Mouse (Mus musculus) liver, embryonic 11.5 days (tissue): ENCODE measurements at regions not wholly inside any gene's neighbourhood (a gene's known extent, or its start where the extent isn't known, plus 50 kb on each side); places are given as distances from the start of the nearest gene placed in this dataset.

Experiments
- ATAC-seq: fragments of 200-750 bp; cut with Nextera tagmentation; replicated peaks from 2 replicates; pipeline ENCODE4 v1.8.0; 2017; ENCODE audit warnings: moderate number of reproducible peaks, mild to moderate bottlenecking, moderate TSS enrichment, moderate library complexity; ENCODE audit not compliant: low FRiP score
- DNase-seq: peaks from one replicate; pipeline ENCODE4 v3.0.0-alpha.2; 2017; ENCODE audit warnings: low spot score
- H3K27ac ChIP-seq: fragments of 300-500 bp; sonication (generic); 2 replicates; pipeline ENCODE4 v1.5.1; 2014; ENCODE audit warnings: mild to moderate bottlenecking, low read depth, low read length, control low read depth
- H3K27me3 ChIP-seq: fragments of 300-500 bp; sonication (generic); replicated peaks from 2 replicates; pipeline ENCODE4 v1.6.1; 2014; ENCODE audit warnings: low read length, mixed read lengths; ENCODE audit not compliant: control insufficient read depth, insufficient read depth
- H3K36me3 ChIP-seq: fragments of 300-500 bp; sonication (generic); 2 replicates; pipeline ENCODE4 v1.6.1; 2014; ENCODE audit warnings: mild to moderate bottlenecking, low read length, moderate library complexity, mixed read lengths; ENCODE audit not compliant: control insufficient read depth, insufficient read depth
- H3K4me1 ChIP-seq: fragments of 300-500 bp; sonication (generic); replicated peaks from 2 replicates; pipeline ENCODE4 v1.6.1; 2014; ENCODE audit warnings: low read length, mixed read lengths; ENCODE audit not compliant: control insufficient read depth, insufficient read depth
- H3K4me2 ChIP-seq: fragments of 300-500 bp; sonication (generic); 2 replicates; pipeline ENCODE4 v1.6.1; 2014; ENCODE audit warnings: mild to moderate bottlenecking, control low read depth, moderate library complexity
- H3K4me3 ChIP-seq: fragments of 300-500 bp; sonication (generic); 2 replicates; pipeline ENCODE4 v1.5.1; 2014; ENCODE audit warnings: low read depth, low read length, control low read depth
- H3K9ac ChIP-seq: fragments of 300-500 bp; sonication (generic); 2 replicates; pipeline ENCODE4 v1.6.1; 2014; ENCODE audit warnings: low read depth, low read length, control low read depth
- H3K9me3 ChIP-seq: fragments of 300-500 bp; sonication (generic); 2 replicates; pipeline ENCODE4 v1.6.1; 2016; ENCODE audit warnings: low read length, inconsistent platforms, mixed read lengths; ENCODE audit not compliant: control insufficient read depth
- WGBS: fragments of 180-500 bp; shearing (Covaris S2); extraction: QIAGEN DNeasy Blood & Tissue Kit; methylation state at CpG from one replicate; pipeline ENCODE4 v1.1.7; 2014; 5-methylcytosine and 5-hydroxymethylcytosine counted together

GRCm38 (mm10) chr8:112332021-112332420 lies 237.8 kb upstream of the Cntnap4 start:
- H3K4me3 ChIP-seq = no peak overlapping the region
- no peak for ATAC-seq
- no peaks in the 10 kb centered on the region for H3K9me3 ChIP-seq
- H3K4me1 ChIP-seq = no peaks in the 10 kb centered on the region
- no peak overlapping the region for H3K4me2 ChIP-seq
- WGBS = 66% methylated on average over 10 of the region's 10 CpGs
- no peaks in the 10 kb centered on the region for H3K27me3 ChIP-seq
- no peak for DNase-seq
- H3K36me3 ChIP-seq = no peaks in the 10 kb centered on the region
- H3K27ac ChIP-seq = no peak overlapping the region
- no peak overlapping the region for H3K9ac ChIP-seq

- Histone ChIP-seq H3K4me2 (no peak overlapping the region), H3K4me3 (no peak overlapping the region), H3K9ac (no peak overlapping the region), H3K27me3 (no peaks in the 10 kb centered on the region), H3K36me3 (no peaks in the 10 kb centered on the region), H3K9me3 (no peaks in the 10 kb centered on the region), H3K4me1 (no peaks in the 10 kb centered on the region), H3K27ac (no peak overlapping the region)
- ATAC-seq (no peak), DNase-seq (no peak)
- 59% methylated on average over 3 of the region's 3 CpGs for WGBS
Observed at GRCm38 (mm10) chr8:112309816-112310215, 260.0 kb upstream of the Cntnap4 start.

GRCm38 (mm10) chr8:112308354-112308753 lies 261.5 kb upstream of the Cntnap4 start:
- Histone ChIP-seq H3K4me2 (no peak overlapping the region), H3K36me3 (no peaks in the 10 kb centered on the region), H3K27ac (no peak overlapping the region), H3K27me3 (no peaks in the 10 kb centered on the region), H3K4me3 (no peak overlapping the region), H3K9ac (no peak overlapping the region), H3K9me3 (no peaks in the 10 kb centered on the region), H3K4me1 (no peaks in the 10 kb centered on the region)
- ATAC-seq (no peak), DNase-seq (no peak)
- WGBS = 86% methylated on average over 6 of the region's 6 CpGs

DNA sequence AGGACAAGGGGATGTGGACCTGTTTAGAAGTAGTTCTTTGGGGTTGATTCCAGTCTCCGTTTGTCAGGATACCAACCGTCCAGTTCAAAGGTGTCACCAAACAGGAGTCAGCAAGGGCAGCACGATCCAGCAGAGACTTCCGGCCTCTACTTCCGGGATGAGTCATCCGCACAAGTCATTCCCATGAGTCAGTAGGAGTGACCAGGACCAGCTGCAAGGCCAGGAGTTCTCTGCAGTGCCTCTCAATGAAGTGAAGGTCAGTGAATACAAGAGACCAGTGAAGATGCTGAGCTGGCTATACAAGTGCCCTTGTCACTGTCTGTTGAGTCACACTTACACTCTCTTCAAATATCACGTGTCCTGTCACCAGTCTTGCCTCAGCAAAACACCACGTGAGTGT lies 272.8 kb upstream of the Cntnap4 start:
- Histone ChIP-seq H3K27me3 (no peaks in the 10 kb centered on the region), H3K4me1 (no peaks in the 10 kb centered on the region), H3K27ac (no peak overlapping the region), H3K4me2 (no peak overlapping the region), H3K4me3 (no peak overlapping the region), H3K9ac (no peak overlapping the region), H3K9me3 (no peaks in the 10 kb centered on the region; the same call in 1 of the 2 replicates), H3K36me3 (no peaks in the 10 kb centered on the region)
- 71% methylated on average over 8 of the region's 8 CpGs for WGBS
- DNase-seq (no peak), ATAC-seq (no peak)

DNA sequence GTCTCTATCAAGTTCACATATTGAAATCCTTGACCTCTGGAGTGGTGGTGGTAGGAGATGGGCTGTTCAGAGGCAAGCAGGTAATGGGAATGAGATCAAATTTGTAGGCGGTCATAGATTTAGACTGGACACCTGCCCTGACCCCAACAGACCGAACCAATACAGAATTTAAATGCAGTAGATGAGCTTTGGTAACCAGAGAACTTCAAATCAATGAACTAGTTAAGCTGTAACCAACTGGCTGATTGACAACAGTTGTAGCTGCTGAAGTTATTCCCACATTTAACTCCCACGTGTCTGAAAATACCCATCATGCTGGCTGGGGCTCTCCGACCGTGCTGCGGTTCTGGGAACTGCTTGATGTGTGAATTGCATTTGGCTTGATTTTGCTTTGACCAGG lies 268.5 kb upstream of the Gm6793 start:
- ATAC-seq = no peak
- no peak overlapping the region for H3K4me2 ChIP-seq
- WGBS = 88% methylated on average over 6 of the region's 6 CpGs

DNA sequence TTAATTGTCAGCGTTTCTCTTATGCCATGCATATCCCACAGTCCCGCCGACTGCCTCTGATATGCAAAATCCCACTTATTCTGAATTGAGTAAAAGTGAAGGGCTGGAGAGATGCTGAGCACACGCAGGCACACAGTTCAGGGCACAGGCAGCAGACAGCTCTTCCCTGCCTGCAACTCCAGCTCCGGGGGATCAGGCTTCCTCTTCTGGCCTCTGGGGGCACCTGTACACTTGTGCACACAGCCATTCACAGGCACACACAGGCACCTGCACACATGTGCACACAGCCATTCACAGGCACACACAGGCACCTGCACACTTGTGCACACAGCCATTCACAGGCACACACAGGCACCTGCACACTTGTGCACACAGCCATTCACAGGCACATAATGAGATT lies 254.8 kb upstream of the Gm6793 start:
- Histone ChIP-seq H3K9me3 (no peaks in the 10 kb centered on the region), H3K27me3 (no peaks in the 10 kb centered on the region), H3K36me3 (no peaks in the 10 kb centered on the region), H3K4me2 (no peak overlapping the region), H3K4me3 (no peak overlapping the region), H3K27ac (no peak overlapping the region), H3K4me1 (no peaks in the 10 kb centered on the region), H3K9ac (no peak overlapping the region)
- ATAC-seq = no peak
- no peak for DNase-seq
- WGBS = 67% methylated on average over 5 of the region's 5 CpGs

More for the DNA sequence above, 268.5 kb upstream of the Gm6793 start:
- H3K4me1 ChIP-seq = no peaks in the 10 kb centered on the region
- H3K36me3 ChIP-seq = no peaks in the 10 kb centered on the region
- no peak for DNase-seq
- no peak overlapping the region for H3K9ac ChIP-seq
- no peak overlapping the region for H3K4me3 ChIP-seq
- H3K9me3 ChIP-seq = no peaks in the 10 kb centered on the region
- no peaks in the 10 kb centered on the region for H3K27me3 ChIP-seq
- H3K27ac ChIP-seq = no peak overlapping the region

GRCm38 (mm10) chr8:112269214-112269566 lies 254.4 kb upstream of the Gm6793 start:
- no peaks in the 10 kb centered on the region for H3K4me1 ChIP-seq
- DNase-seq (no peak), ATAC-seq (no peak)
- H3K27ac ChIP-seq = no peak overlapping the region
- no peaks in the 10 kb centered on the region for H3K36me3 ChIP-seq
- no peak overlapping the region for H3K4me3 ChIP-seq
- H3K4me2 ChIP-seq = no peak overlapping the region
- no peaks in the 10 kb centered on the region for H3K27me3 ChIP-seq
- 72% methylated on average over 8 of the region's 8 CpGs for WGBS
- no peak overlapping the region for H3K9ac ChIP-seq
- no peaks in the 10 kb centered on the region for H3K9me3 ChIP-seq

DNA sequence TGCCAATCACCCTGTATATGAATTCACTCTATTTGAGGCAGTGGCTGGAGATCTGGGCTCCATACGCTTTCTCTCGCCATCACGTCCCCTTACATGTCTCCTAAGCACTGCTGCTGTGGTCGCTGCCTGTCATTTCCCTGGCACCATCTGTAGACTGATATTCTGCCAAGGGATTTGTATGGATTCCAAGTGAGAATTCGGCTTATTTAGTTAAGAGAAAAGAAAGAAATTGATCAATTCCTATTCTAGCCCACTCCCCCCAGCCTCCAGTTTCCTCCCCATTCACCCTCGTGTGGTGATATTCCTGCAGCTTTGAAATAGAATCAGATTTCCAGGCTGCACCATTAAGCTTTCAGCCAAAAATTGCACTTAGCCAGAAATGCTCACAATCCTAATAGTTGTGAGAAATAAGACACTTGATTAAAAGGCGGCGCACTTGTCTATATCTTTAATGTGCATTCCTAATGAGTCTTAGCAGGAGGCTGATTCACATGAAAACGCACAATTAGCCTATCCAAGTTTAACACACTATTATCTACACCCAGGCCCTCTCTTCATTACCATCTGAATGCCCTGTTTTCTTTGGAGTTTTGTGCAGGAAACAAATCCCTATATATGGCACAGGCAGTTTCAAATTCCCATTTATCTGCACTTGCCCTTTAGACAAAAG lies 253.8 kb upstream of the Gm6793 start:
- ATAC-seq = no peak
- no peak overlapping the region for H3K4me2 ChIP-seq
- no peak overlapping the region for H3K4me3 ChIP-seq
- no peak for DNase-seq
- no peak overlapping the region for H3K27ac ChIP-seq
- H3K4me1 ChIP-seq = no peaks in the 10 kb centered on the region
- 75% methylated on average over 9 of the region's 9 CpGs for WGBS
- H3K9ac ChIP-seq = no peak overlapping the region
- no peaks in the 10 kb centered on the region for H3K9me3 ChIP-seq
- H3K36me3 ChIP-seq = no peaks in the 10 kb centered on the region
- no peaks in the 10 kb centered on the region for H3K27me3 ChIP-seq

DNA sequence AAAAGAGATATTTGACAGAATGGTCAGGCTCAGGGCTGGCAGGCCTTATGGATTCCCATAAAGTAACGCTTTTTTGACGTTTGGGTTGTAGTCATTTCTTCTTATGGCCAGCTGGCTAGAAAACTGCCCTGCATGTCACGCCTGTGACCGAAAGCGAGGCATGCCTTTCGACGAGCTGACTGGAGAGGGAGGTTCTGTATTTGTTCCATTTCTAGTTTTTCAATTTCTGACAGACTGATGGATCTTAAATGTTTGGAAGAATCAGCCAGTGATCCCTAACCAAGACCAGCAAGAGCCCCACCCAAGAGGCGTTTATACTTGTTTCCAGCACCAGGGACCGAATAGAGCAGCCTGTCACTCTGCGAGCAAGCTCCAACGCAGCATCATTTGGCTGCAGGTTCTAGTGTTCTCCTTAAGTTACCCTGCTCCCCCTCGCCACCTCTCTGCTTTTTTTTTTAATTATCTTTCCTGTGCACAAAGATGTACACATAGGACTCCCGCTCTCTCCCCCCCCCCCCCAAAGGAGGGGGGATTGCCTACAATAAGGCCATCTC lies 243.2 kb upstream of the Gm6793 start:
- WGBS = 59% methylated on average over 13 of the region's 13 CpGs
- no peak for ATAC-seq
- no peak overlapping the region for H3K4me2 ChIP-seq

More for the DNA sequence above, 243.2 kb upstream of the Gm6793 start:
- Histone ChIP-seq H3K4me3 (no peak overlapping the region), H3K9ac (no peak overlapping the region), H3K9me3 (no peaks in the 10 kb centered on the region), H3K36me3 (no peaks in the 10 kb centered on the region), H3K27me3 (no peaks in the 10 kb centered on the region), H3K27ac (no peak overlapping the region), H3K4me1 (no peaks in the 10 kb centered on the region)
- DNase-seq = no peak
